In the genomic region with DNA sequence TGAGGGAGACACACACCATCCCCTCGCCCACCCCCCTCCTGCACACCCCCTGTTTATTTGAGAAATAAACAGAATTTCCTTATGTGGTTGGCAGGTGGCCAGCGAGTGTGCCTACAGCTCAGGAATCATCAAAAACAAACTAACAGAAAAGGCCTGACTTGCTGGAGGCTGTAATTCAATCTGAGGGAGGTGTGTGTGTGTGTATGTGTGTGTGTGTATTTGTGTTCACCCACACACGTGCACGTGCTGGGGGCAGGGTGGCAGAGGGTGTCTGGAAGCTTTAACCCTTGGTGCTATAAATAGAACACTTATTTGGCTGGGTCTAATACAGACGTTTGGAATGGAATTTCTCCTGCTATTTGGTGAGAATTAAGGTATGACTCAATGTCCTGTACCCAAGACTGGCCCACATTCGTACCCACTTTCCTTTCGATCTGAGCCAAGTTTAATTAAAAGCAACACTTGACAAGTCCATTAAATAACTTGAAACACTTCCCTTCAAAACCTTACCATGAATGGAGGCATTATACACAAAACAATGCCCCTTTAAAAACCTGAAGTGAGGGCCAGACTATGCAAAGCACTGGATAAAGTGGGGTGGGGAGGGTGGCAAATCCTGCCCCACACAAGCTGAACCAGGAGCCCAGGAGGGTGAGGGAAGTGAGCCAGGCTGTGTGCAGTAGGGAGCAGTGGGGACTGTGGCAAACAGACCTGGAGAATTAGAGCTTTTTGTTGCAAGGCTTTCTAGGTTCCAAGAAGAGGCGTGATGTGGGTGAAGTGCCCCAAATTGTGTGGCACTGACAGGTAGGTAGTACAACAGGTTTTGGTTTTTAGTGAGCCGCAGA, we compare ENCODE assay signal across 10 mouse cellular contexts. TPM values are rescaled to one million over a fixed set of nuclear protein-coding genes. Genes with fewer than 3 reads are reported as not detected.
A peak's percentile ranks its signal among the peaks of the same experiment; 100 is the strongest.
DNase-seq lines count a peak whose midpoint lies in the region; ATAC-seq and TF ChIP-seq lines count a peak whose summit lies in the region.
"Had no signal": no experiment of that assay in that cellular context is flagged by ENCODE, and none has a peak within 500 bp of the region (broad histone marks: within the 10 kb centered on the region; RNA-seq: fewer than 3 reads in every experiment).

No protein-coding gene starts in this region.

- peak; percentile 85 for DNase-seq in heart, adult 11 months
- no peak for DNase-seq in heart, adult 8-10 months (ENCODE audit: low spot score)
- DNase-seq in heart, postnatal 0 days (ENCODE audit: low spot score) = peak; percentile 62
- DNase-seq in spleen, postnatal 10 days (ENCODE audit: low spot score in 2 of 2) = no peak
- no peak for DNase-seq in urinary bladder, postnatal 36 days (ENCODE audit: low spot score in 2 of 2)
- no peak for DNase-seq in T-cell, adult 2 months (ENCODE audit: low spot score)
- DNase-seq: liver had no signal

- H3K4me2 ChIP-seq in heart, postnatal 0 days (ENCODE audit: low read depth, low read length) = no peak overlapping the region
- peak overlapping the region; percentile 40 for H3K4me2 ChIP-seq in limb, embryonic 13.5 days (replicated peaks)

- peaks cover 94% of the 10 kb centered on the region for H3K79me3 ChIP-seq in C2C12 (ENCODE audit: low read depth)

- peak overlapping the region; percentile 56 for H3K27ac ChIP-seq in heart, postnatal 0 days (ENCODE audit: low read depth)
- H3K27ac ChIP-seq in limb, embryonic 13.5 days = peak overlapping the region; percentile 86

- peak; percentile 78 for ATAC-seq in heart, postnatal 0 days (ENCODE audit: insufficient read depth, low read depth)
- ATAC-seq in limb, embryonic 13.5 days (ENCODE audit: low FRiP score, low read depth) = peak; percentile 86

- H3K4me1 ChIP-seq in heart, postnatal 0 days (ENCODE audit: control insufficient read depth, insufficient read depth) = peaks cover 40% of the 10 kb centered on the region
- H3K4me1 ChIP-seq in limb, embryonic 13.5 days = peaks cover 80% of the 10 kb centered on the region

- H3K36me3 ChIP-seq in C2C12 (ENCODE audit: control insufficient read depth, insufficient read depth) = peaks cover 21% of the 10 kb centered on the region
- H3K36me3 ChIP-seq in heart, postnatal 0 days (replicated peaks; ENCODE audit: control insufficient read depth, insufficient read depth, low read length) = no peaks in the 10 kb centered on the region
- H3K36me3 ChIP-seq in limb, embryonic 13.5 days = no peaks in the 10 kb centered on the region

- no peak overlapping the region for H3K9ac ChIP-seq in heart, postnatal 0 days (replicated peaks; ENCODE audit: low read depth, low read length)
- no peak overlapping the region for H3K9ac ChIP-seq in limb, embryonic 13.5 days

- H3K4me3 ChIP-seq in C2C12 (ENCODE audit: insufficient read depth, poor library complexity, severe bottlenecking) = no peak overlapping the region
- no peak overlapping the region for H3K4me3 ChIP-seq in heart, postnatal 0 days (ENCODE audit: low read depth, low read length)
- H3K4me3 ChIP-seq in limb, embryonic 13.5 days = no peak overlapping the region

- TF ChIP-seq EP300 in heart, postnatal 0 days (IDR thresholded peaks at IDR 0.05; ENCODE audit: low read depth) = no peak

- no peak overlapping the region for H3ac ChIP-seq in C2C12 (ENCODE audit: control insufficient read depth, insufficient read length, low read depth)

- H3K9me3 ChIP-seq in heart, postnatal 0 days (replicated peaks; ENCODE audit: control insufficient read depth, low read length) = no peaks in the 10 kb centered on the region
- no peaks in the 10 kb centered on the region for H3K9me3 ChIP-seq in limb, embryonic 13.5 days

- 38% methylated on average over 9 of the region's 9 CpGs for WGBS in heart, postnatal 0 days
- WGBS in limb, embryonic 13.5 days = 23% methylated on average over 9 of the region's 9 CpGs

- peaks cover 100% of the 10 kb centered on the region for H3K79me2 ChIP-seq in C2C12 (ENCODE audit: control insufficient read depth, insufficient read depth)

- no peaks in the 10 kb centered on the region for H3K27me3 ChIP-seq in C2C12 (ENCODE audit: control insufficient read depth, insufficient read depth, insufficient read length)
- H3K27me3 ChIP-seq in heart, postnatal 0 days (ENCODE audit: control insufficient read depth, insufficient read depth, low read length) = no peaks in the 10 kb centered on the region
- no peaks in the 10 kb centered on the region for H3K27me3 ChIP-seq in limb, embryonic 13.5 days
- H3K27me3 ChIP-seq: CH12.LX had no signal

- TF ChIP-seq CTCF in C2C12 (IDR thresholded peaks at IDR 0.05; ENCODE audit: control insufficient read depth, insufficient read depth, insufficient read length) = no peak
- no peak for TF ChIP-seq CTCF in heart, postnatal 0 days (IDR thresholded peaks at IDR 0.05; ENCODE audit: low read depth)

TF ChIP-seq in C2C12, 6 proteins besides CTCF, POLR2A, EP300 and RAD21:
- TF ChIP-seq MYOG (IDR thresholded peaks at IDR 0.05; ENCODE audit: control insufficient read depth, extremely low read depth, insufficient read length) = no peak
- TF ChIP-seq FOSL1 (IDR thresholded peaks at IDR 0.05; ENCODE audit: insufficient read depth, low read length, poor library complexity, severe bottlenecking) = no peak
- TF ChIP-seq USF1 (IDR thresholded peaks at IDR 0.05; ENCODE audit: low read depth) = peak; percentile 58
- TF ChIP-seq MYOD1 (IDR thresholded peaks at IDR 0.05; ENCODE audit: control insufficient read depth, insufficient read length, low read depth) = peak; percentile 20
- peak; percentile 94 for TF ChIP-seq MAX (IDR thresholded peaks at IDR 0.05)
- TF ChIP-seq CEBPB (IDR thresholded peaks at IDR 0.05; ENCODE audit: low read depth) = peak; percentile 16
TF ChIP-seq in C2C12: peak in this region for 4.

RNA-seq across cellular contexts. Expression of gene Myo10, which starts 20.1 kb away (rescaled TPM):
- 10 to 100 TPM; 71.7 to 84.5 (median 73.3) TPM for total RNA-seq in heart, adult 8-10 months (2022)
- polyA plus RNA-seq in C2C12 (2012; fragmentation: generic; extraction: Trizol) = 89.8 TPM
- total RNA-seq in heart, postnatal 0 days (2014; rRNA removed; ENCODE audit: low replicate concordance) = 6.2 and 15.4 TPM in 2 replicates
- 6.9 and 7.6 TPM in 2 replicates for polyA plus RNA-seq in heart, postnatal 0 days (2015; fragmentation: Nextera tagmentation; extraction: Ambion mirVana)
- 30.3 and 32.3 TPM in 2 replicates for polyA plus RNA-seq in limb, embryonic 13.5 days (2015; fragmentation: Nextera tagmentation; extraction: Ambion mirVana)

Comparison
In these comparisons a context has a peak if more than half of its experiments do, and no peak if none do; other contexts are left out.
1. DNase-seq: peak in heart, adult 11 months (single experiment) and heart, postnatal 0 days (single experiment); none in heart, adult 8-10 months (single experiment), spleen, postnatal 10 days (0 of 2), urinary bladder, postnatal 36 days (0 of 2) and T-cell, adult 2 months (single experiment).